Mouse (Mus musculus): Measurements from ENCODE around the gene Gm14295.
"Not testable (repeated sequence)": the region's sequence is repeated elsewhere in the genome, so short reads cannot be mapped to it uniquely, and the experiment has no call there.

Gene Gm14295

GRCm38 (mm10) chr2:176798312-176798711 lies at the start of gene Gm14295:
Gene Gm14295 (plus strand): TSS chr2:176798612.
- DNase-seq = not testable (repeated sequence)

GRCm38 (mm10) chr2:176798785-176799184 lies 373 bp downstream of the Gm14295 start:
- not testable (repeated sequence) for DNase-seq

GRCm38 (mm10) chr2:176830840-176831239 lies 32.4 kb downstream of the Gm14295 start, which contains the start of gene Gm14408:
Gene Gm14408 (plus strand): TSS chr2:176831140.
- DNase-seq = not testable (repeated sequence)
